Mouse (Mus musculus) embryonic facial prominence, embryonic 11.5 days (tissue): ENCODE data around the gene Gm20449. TPM values are rescaled to one million over a fixed set of nuclear protein-coding genes. Genes with fewer than 3 reads are reported as not detected.
"Not testable (repeated sequence)": the region's sequence is repeated elsewhere in the genome, so short reads cannot be mapped to it uniquely, and the experiment has no call there.

ENCODE experiments used
- ATAC-seq: fragments of 200-750 bp; cut with Nextera tagmentation; replicated peaks from 2 replicates; pipeline ENCODE4 v1.8.0; 2017; ENCODE audit warnings: low read depth; ENCODE audit not compliant: insufficient number of reproducible peaks, low FRiP score, low TSS enrichment
- DNase-seq: peaks from one replicate; pipeline ENCODE4 v3.0.0-alpha.2; 2015; ENCODE audit warnings: low spot score
- H3K27ac ChIP-seq: fragments of 300-500 bp; sonication (generic); replicated peaks from 2 replicates; pipeline ENCODE4 v1.5.1; 2014; ENCODE audit warnings: mild to moderate bottlenecking, low read depth, low read length, control low read depth
- H3K27me3 ChIP-seq: fragments of 300-500 bp; sonication (generic); 2 replicates; pipeline ENCODE4 v1.6.1; 2014; ENCODE audit warnings: mild to moderate bottlenecking, low read length, moderate library complexity, mixed read lengths; ENCODE audit not compliant: control insufficient read depth, insufficient read depth
- H3K36me3 ChIP-seq: fragments of 300-500 bp; sonication (generic); replicated peaks from 2 replicates; pipeline ENCODE4 v1.6.1; 2014; ENCODE audit warnings: low read depth, mild to moderate bottlenecking, low read length, moderate library complexity, mixed read lengths; ENCODE audit not compliant: control insufficient read depth, insufficient read depth
- H3K4me1 ChIP-seq: fragments of 300-500 bp; sonication (generic); 2 replicates; pipeline ENCODE4 v1.6.1; 2014; ENCODE audit warnings: low read length, mixed read lengths; ENCODE audit not compliant: control insufficient read depth, insufficient read depth
- H3K4me2 ChIP-seq: fragments of 300-500 bp; sonication (generic); 2 replicates; pipeline ENCODE4 v1.6.1; 2014; ENCODE audit warnings: low read depth, mild to moderate bottlenecking, control low read depth, low read length, moderate library complexity
- H3K4me3 ChIP-seq: fragments of 300-500 bp; sonication (generic); 2 replicates; pipeline ENCODE4 v1.5.1; 2014; ENCODE audit warnings: low read depth, low read length, control low read depth
- H3K9ac ChIP-seq: fragments of 300-500 bp; sonication (generic); replicated peaks from 2 replicates; pipeline ENCODE4 v1.6.1; 2014; ENCODE audit warnings: mild to moderate bottlenecking, control low read depth, low read length
- H3K9me3 ChIP-seq: fragments of 300-500 bp; sonication (generic); replicated peaks from 2 replicates; pipeline ENCODE4 v1.6.1; 2016; ENCODE audit warnings: mild to moderate bottlenecking, low read length, inconsistent platforms, mixed read lengths; ENCODE audit not compliant: control insufficient read depth
- WGBS: fragments of 180-500 bp; shearing (Covaris S2); extraction: QIAGEN DNeasy Blood & Tissue Kit; methylation state at CpG from one replicate; pipeline ENCODE4 v1.1.7; 2014; 5-methylcytosine and 5-hydroxymethylcytosine counted together
- polyA plus RNA-seq: library from polyadenylated mRNA; unstranded; fragments of >200 nt; fragmentation: Nextera tagmentation; extraction: Ambion mirVana; gene quantifications from 2 replicates; pipeline ENCODE4 v1.2.1, GENCODE M21; 2014

Gene Gm20449
- polyA plus RNA-seq, 1 experiment from 2014 or later, result 0.08 TPM

GRCm38 (mm10) chr7:41451864-41452263, 47.4 kb downstream of the Gm20449 start:
- ATAC-seq, result no peak
- H3K27me3 ChIP-seq, result no peaks in the 10 kb centered on the region
- WGBS, result 12% methylated on average over 10 of the region's 10 CpGs

GRCm38 (mm10) chr7:41448596-41448995, 50.6 kb downstream of the Gm20449 start, which contains the start of gene Vmn2r57:
Vmn2r57 (minus strand) TSS chr7:41448696.
- not testable (repeated sequence) for H3K27me3 ChIP-seq, H3K27ac ChIP-seq, H3K9ac ChIP-seq, H3K9me3 ChIP-seq, H3K4me3 ChIP-seq, H3K36me3 ChIP-seq, DNase-seq, ATAC-seq, H3K4me2 ChIP-seq, H3K4me1 ChIP-seq
- 77% methylated on average over 1 of the region's 1 CpGs for WGBS

More at GRCm38 (mm10) chr7:41451864-41452263, 47.4 kb downstream of the Gm20449 start:
- H3K9me3 ChIP-seq, result no peaks in the 10 kb centered on the region
- H3K9ac ChIP-seq, result no peak overlapping the region
- no peak for DNase-seq
- no peak overlapping the region for H3K4me2 ChIP-seq
- H3K4me1 ChIP-seq, result no peaks in the 10 kb centered on the region
- no peak overlapping the region for H3K27ac ChIP-seq
- no peaks in the 10 kb centered on the region for H3K36me3 ChIP-seq
- H3K4me3 ChIP-seq, result no peak overlapping the region

DNA sequence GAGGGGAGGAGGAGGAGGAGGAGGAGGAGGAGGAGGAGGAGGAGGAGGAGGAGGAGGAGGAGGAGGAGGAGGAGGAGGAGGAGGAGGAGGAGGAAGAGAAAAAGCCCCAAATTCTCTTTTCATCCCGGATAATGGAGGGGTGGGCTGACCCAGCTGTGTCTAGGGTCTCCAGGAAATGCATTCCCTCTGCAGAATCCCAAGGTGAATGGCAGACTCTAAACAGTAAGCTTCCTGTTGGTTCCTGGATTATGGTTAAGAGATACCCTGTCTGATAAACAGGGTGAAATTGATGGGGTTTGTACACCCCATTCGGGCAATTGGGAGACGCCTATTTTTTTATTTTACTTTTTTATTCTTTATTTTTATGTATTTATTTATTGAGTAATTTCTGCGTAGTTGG, 105.1 kb downstream of the Gm20449 start:
- 66% methylated on average over 4 of the region's 4 CpGs for WGBS
- Histone ChIP-seq H3K36me3 (no peaks in the 10 kb centered on the region), H3K4me1 (no peaks in the 10 kb centered on the region), H3K4me2 (no peak overlapping the region), H3K27me3 (no peaks in the 10 kb centered on the region), H3K9ac (no peak overlapping the region), H3K27ac (no peak overlapping the region), H3K9me3 (no peaks in the 10 kb centered on the region), H3K4me3 (no peak overlapping the region)
- ATAC-seq (0 out of 2 replicates have a peak, but pooled peaks have one; percentile 18), DNase-seq (no peak)

DNA sequence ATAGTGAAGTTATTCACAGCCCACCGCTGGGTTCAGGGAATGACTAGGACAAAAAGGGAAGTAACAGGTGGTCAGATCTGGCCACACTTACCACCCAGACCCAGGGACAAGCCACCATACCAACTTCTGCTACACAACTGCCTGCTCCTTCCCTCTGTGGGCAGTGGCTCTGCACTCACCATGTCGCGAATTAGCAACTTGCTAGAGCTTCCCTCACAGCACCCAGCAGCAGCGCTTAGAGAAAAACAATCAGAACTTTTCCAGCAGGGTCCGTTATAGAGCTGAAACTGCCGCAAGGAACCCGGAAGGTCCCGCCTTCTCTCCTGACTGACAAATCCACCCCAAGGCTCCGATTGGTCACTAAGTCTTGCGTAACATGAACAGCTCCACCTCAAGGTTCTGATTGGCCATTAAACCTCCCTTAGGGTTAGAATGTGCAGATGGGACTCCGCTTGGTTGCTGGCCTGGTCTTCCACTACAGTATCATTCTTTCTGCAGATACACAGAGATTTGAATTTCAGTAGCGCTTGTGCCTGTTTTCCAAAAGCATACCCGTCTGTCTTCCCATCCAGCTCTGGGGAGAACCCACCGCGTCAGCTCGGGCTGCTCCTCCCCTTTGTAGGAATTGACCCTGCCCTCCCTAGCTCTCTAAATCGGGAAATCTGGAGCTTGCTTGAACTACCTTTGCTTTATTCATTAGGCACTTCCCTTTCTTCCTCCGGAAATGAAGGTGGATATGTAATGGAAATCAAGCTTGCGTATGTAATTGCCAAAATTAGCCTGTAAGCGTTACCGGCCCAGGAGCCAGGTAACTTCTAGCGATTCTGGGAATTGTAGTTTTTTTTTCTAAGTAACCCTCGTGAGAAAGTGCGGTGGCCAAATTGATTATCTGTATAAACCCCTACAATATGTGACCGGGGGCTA, 105.9 kb downstream of the Gm20449 start, which contains the start of gene AI987944:
TSS of gene AI987944 (minus strand) at position 332 of the 924 bp plus-strand sequence.
- ATAC-seq, result peak; percentile 98
- under 1% methylated on average over 25 of the region's 25 CpGs for WGBS

More for the DNA sequence above, 105.9 kb downstream of the Gm20449 start, which contains the start of gene AI987944:
- H3K27me3 ChIP-seq, result no peaks in the 10 kb centered on the region
- peak within 1 kb of the TSS; percentile 50 for H3K9ac ChIP-seq
- DNase-seq, result peak; percentile 92
- H3K9me3 ChIP-seq, result no peaks in the 10 kb centered on the region
- H3K4me3 ChIP-seq, result peak within 1 kb of the TSS; percentile 40
- H3K4me2 ChIP-seq, result peak within 1 kb of the TSS; percentile 42
- no peaks in the 10 kb centered on the region for H3K36me3 ChIP-seq
- H3K27ac ChIP-seq, result peak within 1 kb of the TSS; percentile 17; the same call in 1 of the 2 replicates
- H3K4me1 ChIP-seq, result no peaks in the 10 kb centered on the region

Other genes starting within 250 kb of the Gm20449 start
- gene AI987944, start 106.0 kb downstream of the Gm20449 start, polyA plus RNA-seq, result 9.4 and 11.7 TPM in 2 replicates
- gene Vmn2r57, start 50.7 kb downstream of the Gm20449 start, polyA plus RNA-seq, result 0.32 and 0.33 TPM in 2 replicates
- gene AW146154, start 473 bp upstream of the Gm20449 start, polyA plus RNA-seq, result 8.2 and 14.1 TPM in 2 replicates
- gene Gm6871, start 74.2 kb upstream of the Gm20449 start, polyA plus RNA-seq, result not detected in 2 replicates
- gene 2610021A01Rik, start 99.8 kb upstream of the Gm20449 start, polyA plus RNA-seq, result 17.9 and 18.8 TPM in 2 replicates
- gene Zfp788, start 133.8 kb upstream of the Gm20449 start, polyA plus RNA-seq, result 15.4 and 19.7 TPM in 2 replicates